Mouse (Mus musculus): Measurements from ENCODE around the gene Asap2. TPM values are rescaled to one million over a fixed set of nuclear protein-coding genes. Genes with fewer than 3 reads are reported as not detected.

Gene Asap2
- total and polyA plus RNA-seq, 2 experiments from 2014 or later, result 14.9 to 27.8 TPM

- ATAC-seq (no peak), DNase-seq (no peak)
- WGBS, result 45% methylated on average over 17 of the region's 17 CpGs
- H3K4me3 ChIP-seq (ENCODE audit: low read depth, low read length), result no peak overlapping the region
- H3K4me2 ChIP-seq (ENCODE audit: low read depth), result no peak overlapping the region
- no peak overlapping the region for H3K27ac ChIP-seq (ENCODE audit: low read depth, low read length)
- H3K4me1 ChIP-seq (ENCODE audit: insufficient read depth), result peaks cover 31% of the 10 kb centered on the region
- H3K27me3 ChIP-seq (ENCODE audit: insufficient read depth, low read length), result no peaks in the 10 kb centered on the region
- H3K9ac ChIP-seq, result no peak overlapping the region
- no peaks in the 10 kb centered on the region for H3K36me3 ChIP-seq (ENCODE audit: insufficient read depth)
- TF ChIP-seq CTCF (IDR thresholded peaks at IDR 0.05; ENCODE audit: low read depth), result peak; percentile 56
- H3K9me3 ChIP-seq (ENCODE audit: low read length), result no peaks in the 10 kb centered on the region
Measured at GRCm38 (mm10) chr12:21133972-21134859, 144.0 kb downstream of the Asap2 start.

- H3K9me3 ChIP-seq (ENCODE audit: low read length), result no peaks in the 10 kb centered on the region
- no peak overlapping the region for H3K4me2 ChIP-seq (ENCODE audit: low read depth)
- no peaks in the 10 kb centered on the region for H3K27me3 ChIP-seq (ENCODE audit: insufficient read depth, low read length)
- 56% methylated on average over 8 of the region's 8 CpGs for WGBS
- no peak for ATAC-seq
- H3K36me3 ChIP-seq (ENCODE audit: insufficient read depth), result no peaks in the 10 kb centered on the region
- no peak for DNase-seq
- H3K27ac ChIP-seq (ENCODE audit: low read depth, low read length), result peak overlapping the region; percentile 46
- no peak for TF ChIP-seq CTCF (IDR thresholded peaks at IDR 0.05; ENCODE audit: low read depth)
- no peak overlapping the region for H3K9ac ChIP-seq
- H3K4me1 ChIP-seq (ENCODE audit: insufficient read depth), result peaks cover 37% of the 10 kb centered on the region
- no peak overlapping the region for H3K4me3 ChIP-seq (ENCODE audit: low read depth, low read length)
Measured at GRCm38 (mm10) chr12:21135651-21136461, 145.6 kb downstream of the Asap2 start.

GRCm38 (mm10) chr12:21136462-21136751, 146.1 kb downstream of the Asap2 start:
- Histone ChIP-seq H3K4me2 (ENCODE audit: low read depth) (no peak overlapping the region), H3K36me3 (ENCODE audit: insufficient read depth) (no peaks in the 10 kb centered on the region), H3K4me3 (ENCODE audit: low read depth, low read length) (no peak overlapping the region), H3K27me3 (ENCODE audit: insufficient read depth, low read length) (no peaks in the 10 kb centered on the region), H3K4me1 (ENCODE audit: insufficient read depth) (peaks cover 42% of the 10 kb centered on the region), H3K27ac (ENCODE audit: low read depth, low read length) (peak overlapping the region; percentile 46), H3K9me3 (ENCODE audit: low read length) (no peaks in the 10 kb centered on the region), H3K9ac (no peak overlapping the region)
- no peak for TF ChIP-seq CTCF (IDR thresholded peaks at IDR 0.05; ENCODE audit: low read depth)
- 30% methylated on average over 2 of the region's 2 CpGs for WGBS
- peak; percentile 76 for ATAC-seq
- DNase-seq, result peak; percentile 67

DNA sequence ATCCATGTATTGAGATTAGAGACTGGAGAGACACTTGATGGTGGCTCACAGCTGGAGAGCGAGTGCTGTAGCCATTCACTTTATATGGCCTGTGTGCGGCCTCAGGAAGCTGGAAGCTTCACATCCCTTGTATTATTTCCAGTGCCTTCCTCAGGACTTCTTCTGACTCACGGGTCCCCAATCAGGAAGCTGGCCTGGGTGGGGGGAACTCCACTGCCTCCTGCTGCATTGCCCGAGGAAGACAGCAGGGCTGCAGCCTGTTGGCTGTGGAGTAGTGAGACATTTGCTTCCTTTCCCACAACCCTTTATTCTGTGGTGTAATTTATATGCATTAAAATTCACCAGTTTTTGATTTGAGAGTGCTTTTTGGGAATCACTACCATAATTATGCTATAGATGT, 149.3 kb downstream of the Asap2 start:
- 48% methylated on average over 4 of the region's 4 CpGs for WGBS
- H3K36me3 ChIP-seq (ENCODE audit: insufficient read depth), result no peaks in the 10 kb centered on the region

DNA sequence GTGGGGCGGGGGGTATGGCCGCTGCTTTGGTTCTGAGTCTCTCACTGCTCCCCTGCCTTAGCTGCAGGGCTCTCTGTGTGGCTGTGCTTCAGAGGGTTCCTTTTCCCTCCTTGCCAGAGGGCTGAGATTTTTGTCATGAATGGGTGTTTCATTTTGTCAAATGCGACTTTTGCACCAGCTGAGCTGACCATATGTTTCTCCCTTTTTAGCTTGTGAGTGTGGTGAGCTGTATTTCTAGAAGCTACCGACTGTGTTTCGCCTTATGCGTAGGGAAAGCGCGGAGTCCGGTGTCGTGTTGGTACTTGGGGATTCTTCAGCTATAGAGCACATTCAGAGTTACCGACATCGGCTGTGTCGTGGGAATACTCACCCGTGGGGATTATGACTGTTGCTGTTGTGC, 149.9 kb downstream of the Asap2 start:
- Histone ChIP-seq H3K4me1 (ENCODE audit: insufficient read depth) (peaks cover 32% of the 10 kb centered on the region), H3K27me3 (ENCODE audit: insufficient read depth, low read length) (no peaks in the 10 kb centered on the region), H3K9me3 (ENCODE audit: low read length) (no peaks in the 10 kb centered on the region), H3K9ac (peak overlapping the region; percentile 28; the same call in 1 of the 2 replicates), H3K4me2 (ENCODE audit: low read depth) (peak overlapping the region; percentile 35), H3K27ac (ENCODE audit: low read depth, low read length) (peak overlapping the region; percentile 78), H3K4me3 (ENCODE audit: low read depth, low read length) (no peak overlapping the region), H3K36me3 (ENCODE audit: insufficient read depth) (no peaks in the 10 kb centered on the region)
- 60% methylated on average over 14 of the region's 14 CpGs for WGBS
- DNase-seq, result peak; percentile 78
- no peak for TF ChIP-seq CTCF (IDR thresholded peaks at IDR 0.05; ENCODE audit: low read depth)
- ATAC-seq, result peak; percentile 63

More for the DNA sequence above, 149.3 kb downstream of the Asap2 start:
- H3K4me1 ChIP-seq (ENCODE audit: insufficient read depth), result peaks cover 35% of the 10 kb centered on the region
- no peaks in the 10 kb centered on the region for H3K27me3 ChIP-seq (ENCODE audit: insufficient read depth, low read length)
- peak; percentile 30 for TF ChIP-seq CTCF (IDR thresholded peaks at IDR 0.05; ENCODE audit: low read depth)
- H3K4me2 ChIP-seq (ENCODE audit: low read depth), result peak overlapping the region; percentile 35
- no peak overlapping the region for H3K4me3 ChIP-seq (ENCODE audit: low read depth, low read length)
- peak overlapping the region; percentile 28; the same call in 1 of the 2 replicates for H3K9ac ChIP-seq
- peak overlapping the region; percentile 78; the same call in 1 of the 2 replicates for H3K27ac ChIP-seq (ENCODE audit: low read depth, low read length)
- H3K9me3 ChIP-seq (ENCODE audit: low read length), result no peaks in the 10 kb centered on the region
- DNase-seq, result peak; percentile 31
- peak; percentile 35 for ATAC-seq

- no peak overlapping the region for H3K4me3 ChIP-seq (ENCODE audit: low read depth, low read length)
- TF ChIP-seq CTCF (IDR thresholded peaks at IDR 0.05; ENCODE audit: low read depth), result no peak
- H3K9ac ChIP-seq, result no peak overlapping the region
- no peaks in the 10 kb centered on the region for H3K9me3 ChIP-seq (ENCODE audit: low read length)
- ATAC-seq (no peak), DNase-seq (no peak)
- no peaks in the 10 kb centered on the region for H3K36me3 ChIP-seq (ENCODE audit: insufficient read depth)
- H3K27me3 ChIP-seq (ENCODE audit: insufficient read depth, low read length), result no peaks in the 10 kb centered on the region
- peaks cover 32% of the 10 kb centered on the region for H3K4me1 ChIP-seq (ENCODE audit: insufficient read depth)
- no peak overlapping the region; the same call in 1 of the 2 replicates for H3K4me2 ChIP-seq (ENCODE audit: low read depth)
- peak overlapping the region; percentile 78; the same call in 1 of the 2 replicates for H3K27ac ChIP-seq (ENCODE audit: low read depth, low read length)
- 84% methylated on average over 6 of the region's 6 CpGs for WGBS
Measured at GRCm38 (mm10) chr12:21140741-21141308, 150.6 kb downstream of the Asap2 start.
